Mouse (Mus musculus) stomach, postnatal 0 days (tissue): ENCODE measurements around the gene Igfn1.

Source experiments
- CTCF ChIP-seq: IDR thresholded peaks from 2 replicates; pipeline ENCODE4 v1.5.1; 2016; ENCODE audit warnings: antibody characterized with exemption, low read depth, mild to moderate bottlenecking, moderate library complexity
- EP300 ChIP-seq: optimal IDR thresholded peaks from 2 replicates; pipeline ENCODE3; 2016; ENCODE audit warnings: antibody characterized with exemption

GRCm38 (mm10) chr1:136017907-136018313, 11.8 kb upstream of the Igfn1 start:
- no peak for TF ChIP-seq EP300
- TF ChIP-seq CTCF, result no peak
